Mouse (Mus musculus): ENCODE measurements at regions not wholly inside any gene's neighbourhood (a gene's known extent, or its start where the extent isn't known, plus 50 kb on each side); places are given as distances from the start of the nearest gene placed in this dataset.

GRCm38 (mm10) chr13:6261458-6261857 lies 286.5 kb upstream of the Pitrm1 start:
- Histone ChIP-seq H3K4me3 (ENCODE audit: low read depth, low read length) (no peak overlapping the region), H3K9me3 (ENCODE audit: control insufficient read depth, low read length) (no peaks in the 10 kb centered on the region), H3K27ac (ENCODE audit: low read depth, low read length) (no peak overlapping the region), H3K9ac (ENCODE audit: low read length) (no peak overlapping the region), H3K27me3 (ENCODE audit: control insufficient read depth, insufficient read depth, low read length) (no peaks in the 10 kb centered on the region), H3K36me3 (ENCODE audit: control insufficient read depth, insufficient read depth, low read length) (no peaks in the 10 kb centered on the region), H3K4me2 (ENCODE audit: low read depth) (no peak overlapping the region), H3K4me1 (ENCODE audit: control insufficient read depth, insufficient read depth, low read length) (no peaks in the 10 kb centered on the region)
- ATAC-seq (ENCODE audit: insufficient read depth, low FRiP score, low TSS enrichment) (no peak), DNase-seq (ENCODE audit: low spot score) (no peak)
- 86% methylated on average over 4 of the region's 4 CpGs for WGBS

DNA sequence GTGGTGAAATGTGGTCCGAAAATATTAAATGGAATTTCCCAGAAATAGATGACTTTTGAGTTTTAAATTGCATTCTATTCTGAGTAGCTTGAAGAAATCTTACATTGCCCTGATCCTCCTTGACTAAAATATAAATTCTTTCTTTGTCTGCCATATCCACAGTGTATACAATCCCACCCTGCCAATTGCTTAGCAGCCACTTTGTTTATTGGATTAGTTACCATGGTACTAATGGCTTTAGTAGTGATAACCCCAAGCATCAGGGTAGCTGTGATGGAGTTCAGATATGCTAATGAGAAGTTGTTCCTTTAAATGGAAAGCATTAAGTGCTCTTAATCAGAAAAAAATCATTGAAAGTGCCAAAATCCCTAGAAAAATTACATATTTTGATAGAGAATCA lies 277.4 kb upstream of the Pitrm1 start:
- no peak for ATAC-seq (ENCODE audit: insufficient read depth, low FRiP score, low TSS enrichment)
- Histone ChIP-seq H3K9ac (ENCODE audit: low read length) (no peak overlapping the region), H3K4me2 (ENCODE audit: low read depth) (no peak overlapping the region), H3K27me3 (ENCODE audit: control insufficient read depth, insufficient read depth, low read length) (no peaks in the 10 kb centered on the region), H3K4me3 (ENCODE audit: low read depth, low read length) (no peak overlapping the region), H3K4me1 (ENCODE audit: control insufficient read depth, insufficient read depth, low read length) (no peaks in the 10 kb centered on the region), H3K27ac (ENCODE audit: low read depth, low read length) (no peak overlapping the region), H3K36me3 (ENCODE audit: control insufficient read depth, insufficient read depth, low read length) (no peaks in the 10 kb centered on the region), H3K9me3 (ENCODE audit: control insufficient read depth, low read length) (no peaks in the 10 kb centered on the region)
- no peak for DNase-seq (ENCODE audit: low spot score)
- 93% methylated on average over 1 of the region's 1 CpGs for WGBS

DNA sequence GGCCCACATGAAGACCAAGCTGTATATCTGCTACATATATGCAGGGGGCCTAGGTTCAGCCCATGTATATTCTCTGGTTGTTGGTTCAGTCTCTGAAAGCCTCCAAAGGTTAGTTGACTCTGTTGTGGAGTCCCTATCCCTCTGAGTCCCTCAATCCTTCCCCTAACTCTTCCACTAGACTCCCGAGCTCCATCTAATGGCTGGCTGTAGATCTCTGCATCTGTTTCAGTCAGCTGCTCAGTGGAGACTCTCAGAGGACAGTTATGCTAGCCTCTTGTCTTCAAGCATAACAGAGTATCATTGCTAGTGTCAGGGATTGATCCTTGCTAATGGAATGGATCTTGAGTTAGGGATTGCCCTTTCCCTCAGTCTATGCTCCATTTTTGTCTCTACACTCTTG lies 275.0 kb upstream of the Pitrm1 start:
- Histone ChIP-seq H3K36me3 (ENCODE audit: control insufficient read depth, insufficient read depth, low read length) (no peaks in the 10 kb centered on the region), H3K4me1 (ENCODE audit: control insufficient read depth, insufficient read depth, low read length) (no peaks in the 10 kb centered on the region), H3K9ac (ENCODE audit: low read length) (no peak overlapping the region), H3K27me3 (ENCODE audit: control insufficient read depth, insufficient read depth, low read length) (no peaks in the 10 kb centered on the region), H3K4me2 (ENCODE audit: low read depth) (no peak overlapping the region), H3K9me3 (ENCODE audit: control insufficient read depth, low read length) (no peaks in the 10 kb centered on the region), H3K27ac (ENCODE audit: low read depth, low read length) (no peak overlapping the region), H3K4me3 (ENCODE audit: low read depth, low read length) (no peak overlapping the region)
- ATAC-seq (ENCODE audit: insufficient read depth, low FRiP score, low TSS enrichment) = no peak
- 69% methylated on average over 1 of the region's 1 CpGs for WGBS
- DNase-seq (ENCODE audit: low spot score) = no peak

DNA sequence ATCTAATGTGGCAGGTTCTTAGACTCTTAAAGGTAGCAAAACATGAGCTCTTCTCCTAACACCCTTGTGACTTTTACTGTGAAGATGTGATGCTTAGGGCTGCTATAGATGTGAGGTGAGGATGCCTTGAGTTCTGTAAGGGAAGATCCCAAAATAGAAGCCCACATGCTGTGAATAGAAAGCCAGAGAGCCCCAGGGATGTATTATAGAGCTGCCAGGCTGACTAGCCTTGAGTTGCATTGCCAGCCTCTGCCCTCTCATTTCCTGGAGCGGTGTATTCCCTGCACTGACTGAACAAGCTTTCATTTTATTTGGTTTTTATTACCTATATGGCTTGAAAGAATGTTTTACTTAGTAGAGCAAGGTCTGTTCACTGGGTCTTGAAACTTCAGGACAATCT lies 267.9 kb upstream of the Pitrm1 start:
- Histone ChIP-seq H3K4me1 (ENCODE audit: control insufficient read depth, insufficient read depth, low read length) (no peaks in the 10 kb centered on the region), H3K27me3 (ENCODE audit: control insufficient read depth, insufficient read depth, low read length) (no peaks in the 10 kb centered on the region), H3K9me3 (ENCODE audit: control insufficient read depth, low read length) (no peaks in the 10 kb centered on the region), H3K9ac (ENCODE audit: low read length) (no peak overlapping the region), H3K4me2 (ENCODE audit: low read depth) (no peak overlapping the region), H3K4me3 (ENCODE audit: low read depth, low read length) (no peak overlapping the region), H3K27ac (ENCODE audit: low read depth, low read length) (no peak overlapping the region), H3K36me3 (ENCODE audit: control insufficient read depth, insufficient read depth, low read length) (no peaks in the 10 kb centered on the region)
- ATAC-seq (ENCODE audit: insufficient read depth, low FRiP score, low TSS enrichment) (no peak), DNase-seq (ENCODE audit: low spot score) (no peak)
- WGBS = 76% methylated on average over 1 of the region's 1 CpGs

DNA sequence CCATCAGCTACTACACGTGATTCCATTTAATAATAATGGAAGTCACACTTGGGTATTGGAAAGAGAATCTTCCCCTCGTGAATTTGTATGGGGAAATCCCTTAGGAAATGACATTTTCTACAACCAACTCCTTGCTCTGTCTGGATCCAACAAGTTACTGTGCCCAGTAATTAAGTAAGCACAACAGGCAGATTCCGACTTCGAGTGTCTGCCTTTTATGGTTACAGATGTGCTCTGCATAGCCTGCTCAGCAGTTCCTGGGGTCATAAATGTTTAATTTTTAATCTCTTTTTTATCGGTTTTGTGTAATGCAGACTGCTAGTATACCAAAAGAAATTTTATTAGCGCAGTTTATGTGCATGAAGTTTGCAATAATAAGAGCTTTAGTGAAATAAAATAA lies 259.8 kb upstream of the Pitrm1 start:
- ATAC-seq (ENCODE audit: insufficient read depth, low FRiP score, low TSS enrichment) (no peak), DNase-seq (ENCODE audit: low spot score) (no peak)
- H3K27me3 ChIP-seq (ENCODE audit: control insufficient read depth, insufficient read depth, low read length) = no peaks in the 10 kb centered on the region
- H3K9me3 ChIP-seq (ENCODE audit: control insufficient read depth, low read length) = no peaks in the 10 kb centered on the region
- no peaks in the 10 kb centered on the region for H3K36me3 ChIP-seq (ENCODE audit: control insufficient read depth, insufficient read depth, low read length)
- no peak overlapping the region for H3K27ac ChIP-seq (ENCODE audit: low read depth, low read length)
- H3K9ac ChIP-seq (ENCODE audit: low read length) = no peak overlapping the region
- 75% methylated on average over 6 of the region's 6 CpGs for WGBS
- H3K4me3 ChIP-seq (ENCODE audit: low read depth, low read length) = no peak overlapping the region
- no peaks in the 10 kb centered on the region for H3K4me1 ChIP-seq (ENCODE audit: control insufficient read depth, insufficient read depth, low read length)
- no peak overlapping the region for H3K4me2 ChIP-seq (ENCODE audit: low read depth)

GRCm38 (mm10) chr13:6292098-6292497 lies 255.9 kb upstream of the Pitrm1 start:
- 60% methylated on average over 3 of the region's 3 CpGs for WGBS
- DNase-seq (ENCODE audit: low spot score) (no peak), ATAC-seq (ENCODE audit: insufficient read depth, low FRiP score, low TSS enrichment) (no peak)
- H3K27me3 ChIP-seq (ENCODE audit: control insufficient read depth, insufficient read depth, low read length) = no peaks in the 10 kb centered on the region
- no peaks in the 10 kb centered on the region for H3K9me3 ChIP-seq (ENCODE audit: control insufficient read depth, low read length)
- no peak overlapping the region for H3K27ac ChIP-seq (ENCODE audit: low read depth, low read length)
- no peaks in the 10 kb centered on the region for H3K4me1 ChIP-seq (ENCODE audit: control insufficient read depth, insufficient read depth, low read length)
- H3K4me2 ChIP-seq (ENCODE audit: low read depth) = no peak overlapping the region
- no peak overlapping the region for H3K4me3 ChIP-seq (ENCODE audit: low read depth, low read length)
- no peak overlapping the region for H3K9ac ChIP-seq (ENCODE audit: low read length)
- no peaks in the 10 kb centered on the region for H3K36me3 ChIP-seq (ENCODE audit: control insufficient read depth, insufficient read depth, low read length)

- no peak for DNase-seq (ENCODE audit: low spot score)
- Histone ChIP-seq H3K36me3 (ENCODE audit: control insufficient read depth, insufficient read depth, low read length) (no peaks in the 10 kb centered on the region), H3K4me2 (ENCODE audit: low read depth) (no peak overlapping the region), H3K27me3 (ENCODE audit: control insufficient read depth, insufficient read depth, low read length) (no peaks in the 10 kb centered on the region), H3K27ac (ENCODE audit: low read depth, low read length) (no peak overlapping the region), H3K9me3 (ENCODE audit: control insufficient read depth, low read length) (no peaks in the 10 kb centered on the region), H3K4me3 (ENCODE audit: low read depth, low read length) (no peak overlapping the region), H3K9ac (ENCODE audit: low read length) (no peak overlapping the region), H3K4me1 (ENCODE audit: control insufficient read depth, insufficient read depth, low read length) (no peaks in the 10 kb centered on the region; the same call in 1 of the 2 replicates)
- no peak for ATAC-seq (ENCODE audit: insufficient read depth, low FRiP score, low TSS enrichment)
These were observed 242.2 kb upstream of the Pitrm1 start for GRCm38 (mm10) chr13:6305718-6306117.

DNA sequence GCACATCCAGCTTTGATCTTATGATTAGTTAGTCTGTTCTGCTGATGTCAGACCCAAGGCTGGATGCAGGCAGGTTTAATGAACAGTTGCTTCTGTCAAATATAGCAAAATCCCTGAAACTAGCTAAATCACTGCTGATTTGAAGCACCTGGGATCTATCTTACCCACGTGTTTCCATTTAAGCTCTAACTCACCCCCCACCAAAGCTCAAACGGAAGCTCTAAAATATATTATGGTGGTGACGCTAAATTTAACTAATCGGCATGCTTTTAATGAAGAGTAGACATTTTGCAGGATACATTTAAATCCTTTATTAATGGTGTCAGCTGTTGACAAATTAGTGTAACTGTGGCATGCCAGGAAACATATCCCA lies 241.3 kb upstream of the Pitrm1 start:
- Histone ChIP-seq H3K4me1 (ENCODE audit: control insufficient read depth, insufficient read depth, low read length) (no peaks in the 10 kb centered on the region; the same call in 1 of the 2 replicates), H3K9me3 (ENCODE audit: control insufficient read depth, low read length) (no peaks in the 10 kb centered on the region), H3K4me3 (ENCODE audit: low read depth, low read length) (no peak overlapping the region), H3K27ac (ENCODE audit: low read depth, low read length) (no peak overlapping the region), H3K36me3 (ENCODE audit: control insufficient read depth, insufficient read depth, low read length) (no peaks in the 10 kb centered on the region), H3K4me2 (ENCODE audit: low read depth) (no peak overlapping the region), H3K9ac (ENCODE audit: low read length) (no peak overlapping the region), H3K27me3 (ENCODE audit: control insufficient read depth, insufficient read depth, low read length) (no peaks in the 10 kb centered on the region)
- 78% methylated on average over 4 of the region's 4 CpGs for WGBS
- DNase-seq (ENCODE audit: low spot score) (no peak), ATAC-seq (ENCODE audit: insufficient read depth, low FRiP score, low TSS enrichment) (no peak)

DNA sequence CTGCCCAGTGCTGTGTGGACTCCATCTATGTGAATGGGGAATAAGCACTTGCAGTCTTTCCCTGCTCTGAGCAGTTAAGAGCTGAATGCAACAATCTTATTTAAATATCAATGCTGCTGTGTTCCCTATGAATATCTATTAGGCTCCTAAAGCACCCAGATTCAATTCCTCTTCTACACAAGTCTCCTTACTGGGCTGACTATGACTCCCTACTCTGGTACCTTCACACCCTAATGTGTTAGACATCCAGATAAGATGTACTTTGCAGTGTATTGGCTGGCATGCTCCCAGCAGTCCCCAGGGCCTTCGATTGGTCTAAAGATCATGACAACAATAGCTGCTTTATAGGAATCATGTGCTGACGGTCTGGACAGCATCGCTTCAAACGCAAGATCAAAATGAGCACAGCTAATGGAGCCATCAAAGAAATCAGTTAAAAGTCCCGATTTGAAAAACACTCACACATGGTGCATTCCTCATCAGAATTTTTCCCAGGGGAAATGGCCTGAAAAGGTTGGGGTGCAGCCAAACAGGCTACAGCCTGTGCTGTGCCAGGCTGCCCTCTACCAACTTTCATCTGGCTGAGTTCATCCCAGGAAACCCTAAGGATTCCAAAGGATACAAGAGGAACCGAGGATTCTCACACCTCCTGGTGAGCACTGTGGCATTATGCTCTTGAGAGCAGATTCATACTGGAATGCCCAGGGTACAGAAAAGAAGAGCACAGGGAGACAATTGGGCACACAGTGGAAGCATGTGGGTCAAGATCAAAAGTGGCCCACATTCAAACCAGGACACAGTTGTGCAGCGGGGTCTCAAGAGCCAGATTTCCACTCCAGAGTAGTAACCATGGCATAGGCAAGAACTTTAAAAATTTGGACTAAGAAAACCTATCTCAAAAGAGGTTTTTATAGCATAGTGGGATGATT lies 240.7 kb upstream of the Pitrm1 start:
- ATAC-seq (ENCODE audit: insufficient read depth, low FRiP score, low TSS enrichment) = peak; percentile 58; the same call in 1 of the 2 replicates
- no peak for DNase-seq (ENCODE audit: low spot score)
- Histone ChIP-seq H3K4me3 (ENCODE audit: low read depth, low read length) (no peak overlapping the region), H3K9ac (ENCODE audit: low read length) (no peak overlapping the region), H3K4me2 (ENCODE audit: low read depth) (no peak overlapping the region), H3K9me3 (ENCODE audit: control insufficient read depth, low read length) (no peaks in the 10 kb centered on the region), H3K27me3 (ENCODE audit: control insufficient read depth, insufficient read depth, low read length) (no peaks in the 10 kb centered on the region), H3K4me1 (ENCODE audit: control insufficient read depth, insufficient read depth, low read length) (no peaks in the 10 kb centered on the region; the same call in 1 of the 2 replicates), H3K36me3 (ENCODE audit: control insufficient read depth, insufficient read depth, low read length) (no peaks in the 10 kb centered on the region), H3K27ac (ENCODE audit: low read depth, low read length) (no peak overlapping the region)
- 77% methylated on average over 7 of the region's 7 CpGs for WGBS

Data from neural tube, embryonic 11.5 days (tissue).